Mouse (Mus musculus) bone marrow, adult 2 months (tissue): ENCODE results near the gene Card19.

Source experiments
- CTCF ChIP-seq: fragments of 200-500 bp; IDR thresholded peaks from 2 replicates; pipeline ENCODE4 v1.5.1; 2011; ENCODE audit warnings: low read length, control low read depth; ENCODE audit not compliant: control insufficient read depth, insufficient read depth
- POLR2A ChIP-seq: fragments of 200-500 bp; IDR thresholded peaks from 2 replicates; pipeline ENCODE4 v1.6.1; 2011; ENCODE audit warnings: low read depth, mild to moderate bottlenecking, control low read depth, low read length, borderline replicate concordance; ENCODE audit not compliant: control insufficient read depth

GRCm38 (mm10) chr13:49237617-49238016 is 21.8 kb upstream of the Card19 start:
- TF ChIP-seq CTCF (no peak), POLR2A (no peak)
